Mouse (Mus musculus): ENCODE measurements around the gene F2r.

DNA sequence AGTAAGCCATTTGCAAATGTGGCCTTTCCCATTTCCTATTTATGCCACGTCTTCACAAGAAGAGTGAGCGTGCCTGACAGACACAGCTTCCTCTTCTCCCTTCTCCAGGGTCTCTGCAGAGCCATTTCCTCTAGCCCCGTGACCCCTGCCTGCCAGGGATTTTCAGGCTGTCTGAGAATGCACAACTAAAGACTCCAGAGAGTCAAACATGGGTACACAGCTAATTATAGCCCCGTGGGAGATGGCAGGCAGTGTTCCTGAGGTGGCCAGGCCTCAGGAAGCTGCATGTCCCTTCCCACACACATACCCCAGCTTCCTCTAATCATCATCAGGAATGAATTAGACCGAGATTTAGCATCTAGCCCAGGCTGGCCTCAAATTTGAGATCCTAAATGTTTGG is 20.6 kb upstream of the F2r start:
- no peak for TF ChIP-seq CTCF (IDR thresholded peaks at IDR 0.05; ENCODE audit: extremely low read depth, insufficient read length, insufficient replicate concordance, low read depth, low read length)
- TF ChIP-seq POLR2A (IDR thresholded peaks at IDR 0.05; ENCODE audit: low read depth, low read length) = no peak

All from small intestine, adult 2 months (tissue).